Mouse (Mus musculus) bone marrow macrophage, adult 2 months (primary cell): Measurements from ENCODE around the gene Snap25.

Experiments used
- CTCF ChIP-seq: IDR thresholded peaks from 2 replicates; pipeline ENCODE4 v1.5.1; 2012; ENCODE audit warnings: low read depth, mild to moderate bottlenecking, low read length, moderate library complexity
- POLR2A ChIP-seq: IDR thresholded peaks from 2 replicates; pipeline ENCODE4 v1.6.1; 2012; ENCODE audit warnings: mild to moderate bottlenecking, low read depth, low read length, borderline replicate concordance

GRCm38 (mm10) chr2:136802076-136802475 lies 88.8 kb downstream of the Snap25 start:
- TF ChIP-seq POLR2A: no peak
- no peak for TF ChIP-seq CTCF
